Mouse (Mus musculus) gastrocnemius, adult 18-20 months (tissue): ENCODE measurements around the gene Ttll7. TPM values are rescaled to one million over a fixed set of nuclear protein-coding genes. Genes with fewer than 3 reads are reported as not detected.

Source experiments
- DNase-seq: peaks from one replicate; pipeline ENCODE4 v3.0.0; 2021; ENCODE audit warnings: low spot score
- total RNA-seq, 2 experiments: library from RNA; stranded (reverse); gene quantifications; 2 replicates each; pipeline ENCODE4 v1.2.3; 2021

Ttll7 gene
- total RNA-seq, 2 experiments from 2014 or later, result 96.7 to 130 TPM

GRCm38 (mm10) chr3:146993834-146994669, 141.9 kb downstream of the Ttll7 start:
- peak; percentile 5 for DNase-seq

GRCm38 (mm10) chr3:146994670-146995415, 142.7 kb downstream of the Ttll7 start:
- no peak for DNase-seq

- no peak for DNase-seq
These were observed 147.0 kb downstream of the Ttll7 start for GRCm38 (mm10) chr3:146999148-146999547.

- no peak for DNase-seq
These were observed 148.8 kb downstream of the Ttll7 start for GRCm38 (mm10) chr3:147000963-147001362.

- DNase-seq, result no peak
These were observed 149.4 kb downstream of the Ttll7 start for GRCm38 (mm10) chr3:147001557-147001956.

- no peak for DNase-seq
These were observed 164.3 kb downstream of the Ttll7 start for GRCm38 (mm10) chr3:147016506-147016905.

- DNase-seq, result no peak
These were observed 167.3 kb downstream of the Ttll7 start for GRCm38 (mm10) chr3:147019506-147019905.

GRCm38 (mm10) chr3:147026248-147026647, 174.1 kb downstream of the Ttll7 start:
- no peak for DNase-seq

GRCm38 (mm10) chr3:147028382-147028781, 176.2 kb downstream of the Ttll7 start:
- no peak for DNase-seq

GRCm38 (mm10) chr3:147029718-147030117, 177.6 kb downstream of the Ttll7 start:
- no peak for DNase-seq

- DNase-seq, result no peak
These were observed 178.2 kb downstream of the Ttll7 start for GRCm38 (mm10) chr3:147030266-147030880.

Other genes with a start within 250 kb of the Ttll7 start
- not detected for gene Dnase2b, start 236.8 kb upstream of the Ttll7 start, total RNA-seq
- gene 4930503B20Rik, start 201.1 kb upstream of the Ttll7 start, total RNA-seq, result not detected
- under 1 TPM; 0.64 to 0.95 TPM for gene Samd13, start 166.8 kb upstream of the Ttll7 start, total RNA-seq
- 10 to 100 TPM; 40.0 to 49.3 TPM for gene Prkacb, start 39.4 kb upstream of the Ttll7 start, total RNA-seq